Mouse (Mus musculus) forebrain, embryonic 13.5 days (tissue): Measurements from ENCODE around the gene Ap1m2. TPM values are rescaled to one million over a fixed set of nuclear protein-coding genes. Genes with fewer than 3 reads are reported as not detected.
A peak's percentile ranks its signal among the peaks of the same experiment; 100 is the strongest.

Source experiments
- ATAC-seq: fragments of 200-750 bp; cut with Nextera tagmentation; 2 replicates; pipeline ENCODE4 v1.8.0; 2017
- H3K27ac ChIP-seq: fragments of 300-500 bp; sonication (generic); 2 replicates; pipeline ENCODE4 v1.5.1; 2015; ENCODE audit warnings: inconsistent platforms, mild to moderate bottlenecking, moderate library complexity
- H3K27me3 ChIP-seq: fragments of 300-500 bp; sonication (generic); 2 replicates; pipeline ENCODE4 v1.6.1; 2015; ENCODE audit warnings: mild to moderate bottlenecking, inconsistent platforms
- H3K36me3 ChIP-seq: fragments of 300-500 bp; sonication (generic); 2 replicates; pipeline ENCODE4 v1.6.1; 2015; ENCODE audit warnings: mild to moderate bottlenecking, inconsistent platforms; ENCODE audit not compliant: poor library complexity, severe bottlenecking
- H3K4me1 ChIP-seq: fragments of 300-500 bp; sonication (generic); 2 replicates; pipeline ENCODE4 v1.6.1; 2015; ENCODE audit warnings: inconsistent platforms
- H3K4me2 ChIP-seq: fragments of 300-500 bp; sonication (generic); 2 replicates; pipeline ENCODE4 v1.6.1; 2015; ENCODE audit warnings: inconsistent platforms, mild to moderate bottlenecking, moderate library complexity
- H3K4me3 ChIP-seq: fragments of 300-500 bp; sonication (generic); 2 replicates; pipeline ENCODE4 v1.5.1; 2015; ENCODE audit warnings: mild to moderate bottlenecking, inconsistent platforms
- H3K9ac ChIP-seq: fragments of 300-500 bp; sonication (generic); 2 replicates; pipeline ENCODE4 v1.6.1; 2015; ENCODE audit warnings: mild to moderate bottlenecking, inconsistent platforms
- H3K9me3 ChIP-seq: fragments of 300-500 bp; sonication (generic); replicated peaks from 2 replicates; pipeline ENCODE4 v1.6.1; 2016; ENCODE audit warnings: inconsistent platforms
- WGBS: fragments of 180-500 bp; shearing (Covaris S2); methylation state at CpG from one replicate; pipeline ENCODE4 v1.1.7; 2015; 5-methylcytosine and 5-hydroxymethylcytosine counted together
- polyA plus RNA-seq: library from polyadenylated mRNA; unstranded; fragments of >200 nt; fragmentation: Nextera tagmentation; extraction: Ambion mirVana; gene quantifications from 2 replicates; pipeline ENCODE4 v1.2.1, GENCODE M21; 2015

Ap1m2 gene
- polyA plus RNA-seq, 1 experiment from 2014 or later = 0.52 TPM

- no peak for ATAC-seq
- H3K4me1 ChIP-seq = peaks cover 13% of the 10 kb centered on the region; the same call in 1 of the 2 replicates
- H3K27me3 ChIP-seq = no peaks in the 10 kb centered on the region
- no peak overlapping the region for H3K9ac ChIP-seq
- H3K4me3 ChIP-seq = no peak overlapping the region
- no peak overlapping the region for H3K4me2 ChIP-seq
- WGBS = 78% methylated on average over 8 of the region's 8 CpGs
- H3K9me3 ChIP-seq = no peaks in the 10 kb centered on the region
- H3K27ac ChIP-seq = no peak overlapping the region
- peaks cover 17% of the 10 kb centered on the region for H3K36me3 ChIP-seq
Observed at GRCm38 (mm10) chr9:21336491-21336890, 24.4 kb upstream of the Ap1m2 start.

GRCm38 (mm10) chr9:21335391-21335790, 23.3 kb upstream of the Ap1m2 start:
- Histone ChIP-seq H3K36me3 (peaks cover 8% of the 10 kb centered on the region; the same call in 1 of the 2 replicates), H3K9ac (no peak overlapping the region), H3K9me3 (no peaks in the 10 kb centered on the region), H3K4me1 (peaks cover 13% of the 10 kb centered on the region; the same call in 1 of the 2 replicates), H3K27ac (no peak overlapping the region), H3K4me3 (no peak overlapping the region), H3K4me2 (no peak overlapping the region), H3K27me3 (no peaks in the 10 kb centered on the region)
- WGBS = 85% methylated on average over 4 of the region's 4 CpGs
- no peak for ATAC-seq

- Histone ChIP-seq H3K4me1 (peaks cover 13% of the 10 kb centered on the region; the same call in 1 of the 2 replicates), H3K27ac (no peak overlapping the region), H3K4me2 (no peak overlapping the region), H3K27me3 (no peaks in the 10 kb centered on the region), H3K4me3 (no peak overlapping the region), H3K9ac (no peak overlapping the region), H3K9me3 (no peaks in the 10 kb centered on the region), H3K36me3 (0 out of 2 replicates have a peak, but pooled peaks cover 6% of the 10 kb centered on the region)
- no peak for ATAC-seq
Observed at GRCm38 (mm10) chr9:21334747-21335146, 22.6 kb upstream of the Ap1m2 start.

- no peak overlapping the region for H3K4me2 ChIP-seq
- H3K9me3 ChIP-seq = no peaks in the 10 kb centered on the region
- no peak overlapping the region for H3K9ac ChIP-seq
- WGBS = 94% methylated on average over 1 of the region's 1 CpGs
- no peaks in the 10 kb centered on the region for H3K27me3 ChIP-seq
- H3K4me3 ChIP-seq = no peak overlapping the region
- H3K27ac ChIP-seq = no peak overlapping the region
- H3K36me3 ChIP-seq = no peaks in the 10 kb centered on the region
- no peak for ATAC-seq
- peaks cover 13% of the 10 kb centered on the region; the same call in 1 of the 2 replicates for H3K4me1 ChIP-seq
Observed at GRCm38 (mm10) chr9:21333523-21333922, 21.4 kb upstream of the Ap1m2 start.

GRCm38 (mm10) chr9:21332161-21333061, 20.3 kb upstream of the Ap1m2 start:
- H3K4me1 ChIP-seq = peaks cover 9% of the 10 kb centered on the region; the same call in 1 of the 2 replicates
- ATAC-seq = no peak
- no peak overlapping the region for H3K4me2 ChIP-seq
- no peaks in the 10 kb centered on the region for H3K36me3 ChIP-seq
- no peaks in the 10 kb centered on the region for H3K27me3 ChIP-seq
- H3K27ac ChIP-seq = peak overlapping the region; percentile 51; the same call in 1 of the 2 replicates
- peak overlapping the region; percentile 38; the same call in 1 of the 2 replicates for H3K9ac ChIP-seq
- no peak overlapping the region for H3K4me3 ChIP-seq
- no peaks in the 10 kb centered on the region for H3K9me3 ChIP-seq
- 24% methylated on average over 9 of the region's 9 CpGs for WGBS

GRCm38 (mm10) chr9:21331365-21332140, 19.4 kb upstream of the Ap1m2 start:
- H3K9me3 ChIP-seq = no peaks in the 10 kb centered on the region
- no peak overlapping the region for H3K4me2 ChIP-seq
- no peak overlapping the region for H3K27ac ChIP-seq
- no peak overlapping the region for H3K4me3 ChIP-seq
- no peak overlapping the region for H3K9ac ChIP-seq
- WGBS = 88% methylated on average over 12 of the region's 12 CpGs
- no peak for ATAC-seq
- peaks cover 9% of the 10 kb centered on the region; the same call in 1 of the 2 replicates for H3K4me1 ChIP-seq
- 0 out of 2 replicates have a peak, but pooled peaks cover under 1% of the 10 kb centered on the region for H3K36me3 ChIP-seq
- no peaks in the 10 kb centered on the region for H3K27me3 ChIP-seq

GRCm38 (mm10) chr9:21329699-21330289, 17.7 kb upstream of the Ap1m2 start:
- ATAC-seq = no peak
- Histone ChIP-seq H3K4me3 (no peak overlapping the region), H3K27ac (no peak overlapping the region), H3K27me3 (no peaks in the 10 kb centered on the region), H3K36me3 (0 out of 2 replicates have a peak, but pooled peaks cover 5% of the 10 kb centered on the region), H3K9me3 (no peaks in the 10 kb centered on the region), H3K9ac (no peak overlapping the region), H3K4me1 (peaks cover 9% of the 10 kb centered on the region; the same call in 1 of the 2 replicates), H3K4me2 (no peak overlapping the region)
- 92% methylated on average over 10 of the region's 10 CpGs for WGBS

GRCm38 (mm10) chr9:21329041-21329440, 16.9 kb upstream of the Ap1m2 start:
- no peaks in the 10 kb centered on the region for H3K9me3 ChIP-seq
- H3K4me2 ChIP-seq = no peak overlapping the region
- 84% methylated on average over 3 of the region's 5 CpGs for WGBS
- H3K27ac ChIP-seq = no peak overlapping the region
- no peak overlapping the region for H3K4me3 ChIP-seq
- no peak overlapping the region for H3K9ac ChIP-seq
- H3K4me1 ChIP-seq = peaks cover 9% of the 10 kb centered on the region; the same call in 1 of the 2 replicates
- H3K36me3 ChIP-seq = peaks cover 9% of the 10 kb centered on the region; the same call in 1 of the 2 replicates
- no peak for ATAC-seq
- no peaks in the 10 kb centered on the region for H3K27me3 ChIP-seq

GRCm38 (mm10) chr9:21328041-21328440, 15.9 kb upstream of the Ap1m2 start:
- WGBS = 81% methylated on average over 3 of the region's 3 CpGs
- Histone ChIP-seq H3K27me3 (no peaks in the 10 kb centered on the region), H3K27ac (no peak overlapping the region), H3K36me3 (peaks cover 9% of the 10 kb centered on the region; the same call in 1 of the 2 replicates), H3K4me3 (no peak overlapping the region), H3K4me1 (peaks cover 9% of the 10 kb centered on the region; the same call in 1 of the 2 replicates), H3K9me3 (no peaks in the 10 kb centered on the region), H3K9ac (no peak overlapping the region), H3K4me2 (no peak overlapping the region)
- no peak for ATAC-seq

- Histone ChIP-seq H3K4me2 (no peak overlapping the region), H3K4me3 (no peak overlapping the region), H3K9ac (no peak overlapping the region), H3K36me3 (peaks cover 9% of the 10 kb centered on the region; the same call in 1 of the 2 replicates), H3K4me1 (peaks cover 6% of the 10 kb centered on the region), H3K9me3 (no peaks in the 10 kb centered on the region), H3K27me3 (no peaks in the 10 kb centered on the region), H3K27ac (no peak overlapping the region)
- ATAC-seq = no peak
- WGBS = 79% methylated on average over 3 of the region's 3 CpGs
Observed at GRCm38 (mm10) chr9:21327569-21327968, 15.4 kb upstream of the Ap1m2 start.

GRCm38 (mm10) chr9:21324269-21324668, 12.1 kb upstream of the Ap1m2 start:
- Histone ChIP-seq H3K4me1 (peaks cover 20% of the 10 kb centered on the region), H3K27me3 (no peaks in the 10 kb centered on the region), H3K4me2 (no peak overlapping the region), H3K9ac (no peak overlapping the region), H3K36me3 (peaks cover 9% of the 10 kb centered on the region; the same call in 1 of the 2 replicates), H3K4me3 (no peak overlapping the region), H3K9me3 (no peaks in the 10 kb centered on the region), H3K27ac (no peak overlapping the region)
- 97% methylated on average over 11 of the region's 11 CpGs for WGBS
- no peak for ATAC-seq
